Mouse (Mus musculus) testis, postnatal 10 days (tissue): ENCODE data around the gene Tmem94.
A peak's percentile ranks its signal among the peaks of the same experiment; 100 is the strongest.

Experiments
- DNase-seq: peaks from one replicate; pipeline ENCODE4 v3.0.0; 2021; ENCODE audit warnings: low spot score

The Tmem94 gene

DNA sequence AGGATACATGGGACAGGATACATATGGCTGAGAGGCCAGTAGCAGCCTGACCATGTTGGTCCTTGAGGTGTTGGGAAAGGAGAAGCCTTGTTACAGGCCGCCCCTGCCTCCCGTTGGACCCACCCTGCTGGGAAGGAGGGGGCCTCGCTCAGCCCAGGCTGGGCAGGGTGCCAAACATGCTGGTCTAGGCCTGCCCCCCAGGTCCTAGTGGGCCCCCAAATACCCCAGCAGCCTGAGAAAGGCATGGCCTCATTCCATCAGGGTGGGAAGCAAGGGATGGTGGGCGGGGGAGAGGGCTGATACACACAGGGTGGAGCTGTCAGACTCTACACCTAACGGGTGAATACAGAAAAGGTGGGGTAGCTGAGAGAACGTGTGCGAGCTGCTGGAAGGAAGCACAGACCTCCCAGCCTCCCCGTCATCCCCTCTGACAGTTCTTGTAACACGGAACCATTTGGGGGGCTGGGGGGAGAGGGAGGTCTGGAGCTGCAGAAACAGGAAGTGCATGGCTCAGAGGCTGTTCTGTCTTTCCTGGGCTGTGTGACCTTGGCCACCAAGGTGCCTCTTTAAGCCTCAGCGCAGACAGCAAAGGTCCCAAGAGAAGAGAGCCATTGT, 43.6 kb downstream of the Tmem94 start:
- DNase-seq = peak; percentile 73

GRCm38 (mm10) chr11:115809311-115809781, 44.1 kb downstream of the Tmem94 start:
- DNase-seq = no peak

- peak; percentile 78 for DNase-seq
Observed at GRCm38 (mm10) chr11:115810377-115810776, 45.1 kb downstream of the Tmem94 start.

- no peak for DNase-seq
Observed at GRCm38 (mm10) chr11:115811381-115812093, 46.3 kb downstream of the Tmem94 start.

DNA sequence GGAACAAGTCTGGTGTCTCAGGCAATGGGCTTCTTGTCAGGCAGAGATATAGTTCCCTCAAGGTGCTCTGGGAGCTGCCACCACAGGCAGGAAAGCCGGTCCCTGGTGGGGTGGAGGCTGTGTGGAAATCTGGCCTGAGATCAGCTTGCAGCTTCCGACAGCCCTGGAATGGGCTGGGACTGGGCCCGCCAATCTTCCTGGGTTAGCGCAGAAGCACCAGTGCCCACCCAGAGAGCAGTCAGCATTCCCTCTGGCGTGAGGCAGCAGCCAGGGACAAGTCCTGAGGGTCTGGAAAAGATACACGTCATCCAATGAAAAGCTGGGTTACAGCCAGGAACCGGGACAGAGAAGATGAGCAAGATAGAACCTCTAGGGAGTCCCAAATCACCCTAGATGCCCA, 46.9 kb downstream of the Tmem94 start:
- DNase-seq = no peak

GRCm38 (mm10) chr11:115812533-115813420, 47.5 kb downstream of the Tmem94 start:
- peak; percentile 68 for DNase-seq

GRCm38 (mm10) chr11:115813507-115814296, 48.5 kb downstream of the Tmem94 start, which contains the start of gene Caskin2:
Caskin2 (minus strand) TSS chr11:115813639.
- peak; percentile 98 for DNase-seq

DNA sequence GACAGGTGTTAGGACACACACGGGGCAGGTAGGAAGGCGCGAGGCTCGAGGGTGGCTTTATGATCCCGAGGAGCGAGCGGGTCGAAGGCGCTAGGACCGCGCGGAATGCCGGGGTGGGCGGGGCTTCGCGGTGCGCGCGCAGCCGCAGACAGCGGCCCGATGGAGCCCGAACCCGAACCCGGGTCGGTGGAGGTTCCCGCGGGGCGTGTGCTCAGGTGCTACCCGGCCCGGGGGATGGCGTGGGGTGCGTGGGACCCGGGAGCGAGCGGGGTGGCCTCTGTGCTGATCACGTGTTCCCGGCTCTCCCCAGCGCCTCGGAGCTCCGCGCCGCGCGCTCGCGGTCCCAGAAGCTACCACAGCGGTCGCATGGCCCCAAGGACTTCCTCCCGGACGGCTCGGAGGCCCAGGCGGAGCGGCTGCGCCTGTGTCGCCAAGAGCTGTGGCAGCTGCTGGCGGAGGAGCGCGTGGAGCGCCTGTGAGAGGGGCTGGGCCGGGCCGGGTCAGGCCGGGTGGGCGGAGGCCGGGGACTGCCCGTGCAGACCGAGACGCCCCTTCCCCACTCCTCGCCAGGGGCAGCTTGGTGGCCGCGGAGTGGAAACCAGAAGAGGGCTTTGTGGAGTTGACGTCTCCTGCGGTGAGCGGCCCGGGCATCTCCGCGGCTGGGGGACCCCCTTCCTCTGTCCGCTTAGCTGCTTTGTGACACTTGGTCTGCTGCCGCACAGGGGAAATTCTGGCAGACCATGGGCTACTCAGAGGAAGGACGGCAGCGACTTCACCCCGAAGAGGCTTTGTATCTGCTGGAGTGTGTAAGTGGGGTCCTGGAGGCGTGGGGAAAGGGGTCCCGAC, 49.6 kb downstream of the Tmem94 start, which contains the start of gene Tsen54:
Gene Tsen54, plus strand, starts transcription at position 120 of the 846 bp plus-strand sequence.
- DNase-seq = peak; percentile 96

DNA sequence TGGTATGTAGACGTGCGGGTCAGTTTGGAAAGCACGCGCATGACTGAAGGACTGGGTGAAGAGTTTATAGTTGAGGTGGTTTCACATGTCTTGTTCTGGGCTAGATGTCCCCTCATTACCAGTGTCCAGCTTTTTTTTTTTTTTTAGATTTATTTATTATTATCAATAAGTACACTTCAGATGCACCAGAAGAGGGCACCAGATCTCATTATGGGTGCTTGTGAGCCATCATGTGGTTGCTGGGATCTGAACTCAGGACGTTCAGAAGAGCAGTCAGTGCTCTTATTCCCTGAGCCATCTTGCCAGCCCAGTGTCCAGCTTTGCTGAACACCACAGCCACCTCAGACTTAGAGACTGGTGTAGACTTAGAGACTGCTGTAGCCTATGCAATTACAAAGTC, 52.1 kb downstream of the Tmem94 start:
- DNase-seq = no peak

DNA sequence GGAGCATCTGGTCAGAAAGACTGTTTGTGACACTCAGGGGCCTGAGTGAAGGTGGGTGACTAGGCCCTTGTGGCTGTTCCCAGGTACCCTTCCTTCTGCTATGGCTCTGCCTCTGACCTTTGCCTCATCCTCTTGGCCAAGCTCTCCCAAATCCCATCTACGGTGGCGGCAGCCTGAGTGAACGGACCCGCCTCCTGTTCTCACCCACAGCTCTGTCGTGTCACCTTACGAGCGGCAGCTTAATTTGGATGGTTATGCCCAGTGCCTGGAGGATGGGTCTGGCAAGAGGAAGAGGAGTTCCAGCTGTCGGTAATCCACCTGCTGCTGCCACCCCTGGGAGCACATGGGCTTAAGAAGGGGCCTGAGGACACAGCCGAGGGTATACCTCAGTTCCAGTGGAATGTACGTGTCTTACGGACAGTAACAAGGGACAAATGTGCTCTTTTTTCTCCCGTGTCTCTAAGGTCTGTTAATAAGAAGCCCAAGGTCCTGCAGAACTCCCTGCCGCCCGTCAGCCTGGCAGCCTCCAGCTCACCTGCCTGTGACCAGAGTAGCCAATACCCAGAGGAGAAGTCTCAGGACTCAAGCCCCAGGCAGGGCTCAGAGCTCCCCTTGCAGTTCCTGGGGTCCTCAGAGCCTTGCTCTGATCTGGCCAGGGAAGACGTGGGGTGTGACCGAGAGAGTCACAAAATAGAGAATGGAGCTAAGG, 54.8 kb downstream of the Tmem94 start:
- DNase-seq = no peak

GRCm38 (mm10) chr11:115821001-115821400, 55.8 kb downstream of the Tmem94 start:
- no peak for DNase-seq

GRCm38 (mm10) chr11:115823774-115824740, 58.8 kb downstream of the Tmem94 start, which contains the start of gene Llgl2:
Llgl2 (plus strand) TSS chr11:115824049.
- DNase-seq = peak; percentile 94

DNA sequence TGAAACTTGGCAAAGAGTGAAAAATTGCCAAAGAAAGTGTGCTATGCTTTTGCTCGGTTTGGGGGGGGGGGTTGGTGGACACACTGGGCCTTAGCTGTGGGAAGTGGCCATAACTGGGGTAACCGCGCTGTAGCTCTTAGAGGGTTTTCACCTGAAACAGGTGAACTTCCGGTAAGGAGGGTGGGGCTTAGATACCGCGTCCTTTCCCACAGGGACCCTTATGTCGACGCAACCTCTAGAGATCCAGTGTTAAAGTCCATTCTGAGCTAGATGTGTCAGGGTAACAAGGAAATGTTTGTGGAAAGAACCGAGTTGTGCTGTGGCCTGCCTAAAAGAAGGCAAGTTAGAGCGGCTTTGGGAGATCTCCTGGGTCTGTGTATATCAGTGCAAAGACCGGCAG, 59.6 kb downstream of the Tmem94 start:
- DNase-seq = no peak

- no peak for DNase-seq
Observed at GRCm38 (mm10) chr11:115826487-115826886, 61.3 kb downstream of the Tmem94 start.

GRCm38 (mm10) chr11:115827624-115828023, 62.4 kb downstream of the Tmem94 start:
- DNase-seq = no peak

GRCm38 (mm10) chr11:115829036-115829435, 63.8 kb downstream of the Tmem94 start:
- DNase-seq = no peak

DNA sequence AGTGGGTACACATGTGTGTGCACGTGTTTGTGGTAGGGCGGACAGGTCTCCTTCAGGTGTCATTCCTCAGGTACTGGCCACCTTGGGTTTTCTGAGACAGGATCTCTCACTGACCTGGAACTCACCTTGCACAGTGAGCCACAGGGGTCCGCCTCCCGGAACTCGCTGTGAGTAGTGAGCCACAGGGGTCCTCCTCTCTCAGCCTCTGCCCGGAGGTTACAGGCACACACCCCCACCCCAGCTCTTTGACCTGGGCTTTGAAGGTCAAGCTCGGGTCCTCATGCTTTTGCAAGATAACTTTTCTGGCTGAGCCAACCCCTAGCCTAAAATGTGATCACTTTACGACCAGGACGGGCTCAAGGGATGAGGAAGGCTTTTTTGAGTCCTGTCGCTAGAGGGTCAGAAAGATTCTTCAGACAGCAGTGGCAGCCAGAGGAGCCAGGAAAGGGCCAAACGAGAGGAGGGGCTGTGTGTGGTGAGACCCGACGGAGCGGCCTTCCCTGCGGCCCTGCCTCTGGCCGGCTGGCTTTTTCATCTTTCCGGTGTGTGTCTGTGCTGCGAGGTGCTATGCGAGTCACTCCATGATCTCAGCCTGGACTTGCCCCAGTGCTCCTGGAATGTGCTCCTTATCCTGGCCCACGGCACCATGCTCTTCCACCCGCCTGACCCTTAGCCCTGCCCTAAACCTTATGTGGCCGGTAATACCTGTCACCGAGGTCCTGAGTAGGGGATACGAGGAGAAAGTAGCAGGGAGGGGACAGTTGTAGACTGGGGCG, 65.5 kb downstream of the Tmem94 start:
- DNase-seq = no peak

- no peak for DNase-seq
Observed at GRCm38 (mm10) chr11:115831518-115831917, 66.3 kb downstream of the Tmem94 start.
